Mouse (Mus musculus) T-helper 17 cell (primary cell): ENCODE data around the gene Ccni.

ENCODE experiments used
- in situ Hi-C, 2 experiments: fragments of 300-600 bp; cut with MboI, MseI; formaldehyde crosslinking; loops; 1 replicate in 1 of 2; 2 replicates in 1 of 2; pipeline ENCODE4 v1.15.1; 2025; ENCODE audit warnings: high pct_unique_total_duplicates in 2 of 2

The Ccni gene

GRCm38 (mm10) chr5:93206109-93207005 lies at the start of gene Ccni, which contains the start of gene 2010109A12Rik:
Gene Ccni (minus strand): TSS chr5:93206495.
Gene 2010109A12Rik (plus strand): TSS chr5:93206518.
- in situ Hi-C loops: loop anchor here (5.0 kb wide), 2 partner anchors 51 to 61 kb away; partner anchors contain the start of gene Ccng2 (in 1 of the 2)

GRCm38 (mm10) chr5:93255759-93256265 lies 49.5 kb upstream of the Ccni start:
- in situ Hi-C loops: loop anchor here in 1 of 2 experiments (5.0 to 25.0 kb wide), 3 partner anchors 49 to 1294 kb away; partner anchors contain the start of genes 2010109A12Rik, Ccni, Rchy1 and Scarb2

- in situ Hi-C loops: loop anchor here in 1 of 2 experiments (10.0 to 25.0 kb wide), 2 partner anchors 746 to 1289 kb away; partner anchors contain the start of genes Rchy1 and Scarb2
These were observed 44.9 kb upstream of the Ccni start for GRCm38 (mm10) chr5:93251001-93251760.

- in situ Hi-C loops: loop anchor here in 1 of 2 experiments (10.0 to 25.0 kb wide), 2 partner anchors 745 to 1288 kb away; partner anchors contain the start of genes Rchy1 and Scarb2
These were observed 43.8 kb upstream of the Ccni start for GRCm38 (mm10) chr5:93249940-93250578.

- in situ Hi-C loops: no loop called here
These were observed 39.0 kb upstream of the Ccni start for GRCm38 (mm10) chr5:93245280-93245679.

- in situ Hi-C loops: no loop called here
These were observed 33.6 kb upstream of the Ccni start for GRCm38 (mm10) chr5:93239590-93240544.

GRCm38 (mm10) chr5:93236541-93236940 lies 30.2 kb upstream of the Ccni start:
- in situ Hi-C loops: no loop called here

- in situ Hi-C loops: no loop called here
These were observed 29.6 kb upstream of the Ccni start for GRCm38 (mm10) chr5:93235888-93236287.

- in situ Hi-C loops: no loop called here
These were observed 28.3 kb upstream of the Ccni start for GRCm38 (mm10) chr5:93234605-93235004.

GRCm38 (mm10) chr5:93234130-93234529 lies 27.8 kb upstream of the Ccni start:
- in situ Hi-C loops: no loop called here

- in situ Hi-C loops: no loop called here
These were observed 26.5 kb upstream of the Ccni start for GRCm38 (mm10) chr5:93232838-93233237.

- in situ Hi-C loops: no loop called here
These were observed 25.4 kb upstream of the Ccni start for GRCm38 (mm10) chr5:93231721-93232120.

GRCm38 (mm10) chr5:93229527-93229926 lies 23.2 kb upstream of the Ccni start:
- in situ Hi-C loops: no loop called here

- in situ Hi-C loops: no loop called here
These were observed 20.9 kb upstream of the Ccni start for GRCm38 (mm10) chr5:93227157-93227556.

- in situ Hi-C loops: no loop called here
These were observed 18.3 kb upstream of the Ccni start for GRCm38 (mm10) chr5:93224549-93224948.

GRCm38 (mm10) chr5:93221661-93222060 lies 15.4 kb upstream of the Ccni start:
- in situ Hi-C loops: no loop called here

- in situ Hi-C loops: no loop called here
These were observed 12.1 kb upstream of the Ccni start for GRCm38 (mm10) chr5:93218375-93218774.

GRCm38 (mm10) chr5:93207555-93207954 lies 1.3 kb upstream of the Ccni start:
- in situ Hi-C loops: loop anchor here (5.0 kb wide), 2 partner anchors 50 to 60 kb away; partner anchors contain the start of gene Ccng2 (in 1 of the 2)

- in situ Hi-C loops: loop anchor here (5.0 kb wide), 2 partner anchors 50 to 60 kb away; partner anchors contain the start of gene Ccng2 (in 1 of the 2)
These were observed 682 bp upstream of the Ccni start for GRCm38 (mm10) chr5:93207006-93207348.
